Mouse (Mus musculus) lung, postnatal 25 days (tissue): ENCODE data around the gene Olfr1124.
"Not testable (repeated sequence)": the region's sequence is repeated elsewhere in the genome, so short reads cannot be mapped to it uniquely, and the experiment has no call there.

Experiments used
- DNase-seq: peaks from one replicate; pipeline ENCODE4 v3.0.0; 2022; ENCODE audit warnings: low spot score

Olfr1124 gene

DNA sequence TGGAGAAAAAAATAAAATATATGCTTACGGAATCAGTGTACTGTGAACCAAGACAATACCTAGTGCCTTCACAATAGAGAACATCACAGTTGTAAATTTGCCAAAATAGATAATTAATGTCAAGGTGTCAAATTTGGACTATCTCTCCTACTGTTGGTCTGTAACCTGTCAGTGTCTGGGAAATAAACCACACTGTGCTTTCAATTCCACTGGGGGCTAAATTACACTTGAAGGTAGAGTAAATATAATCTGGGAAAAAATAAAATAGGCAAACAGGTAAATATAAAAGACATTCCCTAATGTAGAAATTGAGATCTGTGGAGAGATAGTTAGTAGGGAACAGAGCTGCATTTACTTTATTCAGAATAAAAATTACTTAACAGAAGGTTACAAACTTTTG lies at the start of gene Olfr1124:
Olfr1124 (plus strand) TSS at position 301 of the 400 bp plus-strand sequence.
- no peak for DNase-seq

DNA sequence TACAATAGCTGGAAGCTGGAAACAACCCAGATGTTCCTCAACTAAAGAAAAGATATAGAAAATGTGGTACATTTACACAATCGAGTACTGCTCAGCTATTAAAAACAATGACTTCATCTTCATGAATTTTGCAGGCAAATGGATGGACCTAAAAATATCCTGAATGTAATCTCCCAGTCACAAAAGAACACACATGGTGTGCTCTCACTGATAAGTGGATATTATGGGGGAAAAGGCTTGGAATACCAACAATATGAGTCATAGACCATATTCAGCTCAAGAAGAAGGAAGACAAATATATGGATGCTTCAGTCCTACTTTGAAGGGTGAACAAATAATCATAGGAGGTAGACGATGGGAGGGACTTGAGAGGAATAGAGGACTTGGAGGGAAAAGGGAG lies 46.1 kb upstream of the Olfr1124 start:
- no peak for DNase-seq

GRCm38 (mm10) chr2:87385549-87385948 lies 44.5 kb upstream of the Olfr1124 start, which contains the start of gene Olfr1122:
Gene Olfr1122, plus strand, starts transcription at chr2:87385849.
- no peak for DNase-seq

DNA sequence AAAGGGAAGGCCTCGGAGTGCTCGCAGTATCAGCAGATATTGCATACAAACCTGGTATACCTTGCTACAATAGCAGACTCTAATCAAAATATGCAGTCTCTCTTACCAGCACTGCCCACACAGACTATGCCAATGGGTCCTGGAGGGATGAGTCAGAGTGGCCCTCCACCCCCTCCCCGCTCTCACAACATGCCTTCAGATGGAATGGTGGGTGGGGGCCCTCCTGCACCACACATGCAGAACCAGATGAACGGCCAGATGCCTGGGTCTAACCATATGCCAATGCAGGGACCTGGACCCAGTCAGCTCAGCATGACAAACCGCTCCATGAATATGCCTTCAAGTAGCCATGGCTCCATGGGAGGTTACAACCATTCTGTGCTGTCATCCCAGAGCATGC lies 36.5 kb upstream of the Olfr1124 start:
- not testable (repeated sequence) for DNase-seq

- DNase-seq = not testable (repeated sequence)
Observed at GRCm38 (mm10) chr2:87394686-87395085, 35.4 kb upstream of the Olfr1124 start.

DNA sequence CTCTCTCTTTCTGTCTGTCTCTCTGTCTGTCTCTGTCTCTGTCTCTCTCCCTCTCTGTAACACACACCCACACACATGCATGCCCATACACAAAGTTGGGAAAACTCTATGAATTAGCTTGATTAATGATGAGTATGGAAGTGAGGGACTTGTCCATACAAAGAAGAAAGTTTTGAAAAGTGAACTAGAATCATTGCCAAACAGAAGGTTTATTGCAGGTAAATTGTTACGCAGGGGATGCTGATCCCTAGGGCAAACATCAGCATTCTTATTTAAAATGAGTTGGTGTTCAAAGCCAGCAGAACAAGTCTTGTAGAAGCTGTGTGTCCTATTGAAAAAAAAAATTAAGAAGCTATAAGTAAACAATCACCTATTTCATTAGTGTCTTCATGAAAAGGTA lies 13.7 kb upstream of the Olfr1124 start, which contains the start of gene Olfr1123:
Olfr1123 (plus strand) TSS at position 301 of the 400 bp plus-strand sequence.
- no peak for DNase-seq

GRCm38 (mm10) chr2:87437731-87438130 lies 7.7 kb downstream of the Olfr1124 start:
- DNase-seq = no peak

DNA sequence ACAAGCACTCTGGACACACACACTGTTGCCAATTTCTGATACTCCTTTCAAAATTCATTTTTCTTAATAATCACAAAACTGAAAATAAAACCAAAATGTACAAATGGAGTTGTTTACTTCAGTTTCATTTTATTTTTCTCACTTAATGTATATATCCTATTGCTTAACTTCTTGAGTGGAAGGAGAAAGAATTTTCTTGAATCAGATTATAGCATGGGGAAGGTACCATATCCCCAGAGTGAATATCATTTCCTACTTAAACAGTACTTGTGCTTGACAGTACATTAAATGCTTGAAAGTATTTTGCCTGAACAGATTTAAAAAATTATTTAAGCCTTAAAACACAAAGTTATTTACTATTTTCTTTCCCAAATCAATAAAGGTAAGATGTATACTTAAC lies 23.6 kb downstream of the Olfr1124 start, which contains the start of gene Olfr1126:
Olfr1126 (plus strand) TSS at position 301 of the 400 bp plus-strand sequence.
- DNase-seq = no peak

- DNase-seq = no peak
Observed at GRCm38 (mm10) chr2:87461769-87462168, 31.7 kb downstream of the Olfr1124 start.

DNA sequence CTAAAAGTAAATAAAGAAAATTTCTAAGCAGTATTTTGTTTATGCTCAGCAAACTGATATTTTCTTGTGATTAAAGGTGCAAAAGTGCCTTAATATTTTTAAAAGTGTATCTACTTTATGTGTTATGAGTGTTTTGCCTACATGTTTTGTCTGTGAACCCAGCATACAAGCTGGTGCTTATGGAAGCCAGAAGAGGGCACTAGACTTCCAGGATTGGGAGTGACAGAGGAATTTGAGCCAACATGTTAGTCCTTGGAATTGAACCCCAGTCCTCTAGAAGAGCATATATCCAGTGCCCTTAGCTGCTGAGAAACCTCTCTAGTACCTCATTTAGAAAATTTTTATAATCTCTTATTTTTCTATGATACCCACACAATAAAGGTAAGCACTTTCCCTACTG lies 50.1 kb downstream of the Olfr1124 start:
- DNase-seq = no peak

GRCm38 (mm10) chr2:87481158-87481557 lies 51.1 kb downstream of the Olfr1124 start:
- DNase-seq = no peak

DNA sequence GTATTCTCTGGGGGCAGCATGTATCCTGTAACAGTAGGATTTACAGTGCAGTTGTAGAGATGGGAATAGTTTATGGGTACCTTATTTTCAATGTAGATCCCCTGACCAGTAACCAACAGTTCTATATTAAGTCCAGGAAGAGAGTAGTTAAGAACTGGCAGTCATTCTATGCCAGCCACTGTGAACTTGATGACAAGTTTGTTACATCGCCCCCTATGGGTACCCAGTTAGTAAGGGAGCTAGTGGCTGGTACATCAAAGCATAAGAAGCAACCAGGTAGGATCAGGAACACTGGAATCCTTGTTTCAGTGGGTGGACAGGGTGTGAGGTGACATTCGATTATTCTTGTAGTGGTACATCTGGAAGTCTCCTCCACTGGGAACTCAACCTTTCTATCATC lies 52.2 kb downstream of the Olfr1124 start:
- no peak for DNase-seq
